Mouse (Mus musculus) cerebellum, adult 2 months (tissue): ENCODE measurements around the gene Eml2.

Source experiments
- CTCF ChIP-seq: fragments of 200-500 bp; IDR thresholded peaks from 2 replicates; pipeline ENCODE4 v1.5.1; 2011; ENCODE audit warnings: low read depth, mild to moderate bottlenecking, control low read depth, low read length, moderate library complexity, borderline replicate concordance; ENCODE audit not compliant: insufficient read depth
- POLR2A ChIP-seq: fragments of 200-500 bp; IDR thresholded peaks from 2 replicates; pipeline ENCODE4 v1.6.1; 2011; ENCODE audit warnings: low read length, control low read depth, borderline replicate concordance; ENCODE audit not compliant: insufficient read depth

GRCm38 (mm10) chr7:19236411-19236810, 60.2 kb downstream of the Eml2 start:
- no peak for TF ChIP-seq CTCF
- TF ChIP-seq POLR2A: no peak
